Mouse (Mus musculus): Measurements from ENCODE around the gene Rassf8. TPM values are rescaled to one million over a fixed set of nuclear protein-coding genes. Genes with fewer than 3 reads are reported as not detected.

Rassf8 gene
- polyA plus RNA-seq, 1 experiment from 2014 or later, result 15.7 TPM

DNA sequence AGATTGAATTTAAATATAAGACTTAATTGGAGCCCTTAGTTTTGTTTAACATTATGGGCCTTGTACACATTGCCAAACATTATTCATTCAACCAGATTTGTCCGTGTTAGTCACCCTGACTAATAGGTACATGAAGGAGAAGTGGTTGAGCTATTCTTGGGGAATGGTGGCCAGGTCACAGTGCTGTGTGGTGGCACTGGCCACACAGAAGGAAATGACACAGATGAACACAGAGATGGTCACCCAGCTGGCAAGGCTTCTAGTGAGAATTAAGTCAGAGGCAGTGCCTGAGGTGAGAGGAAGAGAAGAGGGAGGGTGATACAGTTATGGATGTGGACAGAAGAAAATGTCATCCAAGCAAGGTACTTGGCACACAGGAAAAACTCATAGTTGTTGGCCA, 32.4 kb upstream of the Rassf8 start:
- H3K4me2 ChIP-seq (ENCODE audit: low read length), result no peak overlapping the region
- H3K9ac ChIP-seq (ENCODE audit: low read length), result no peak overlapping the region
- no peak for ATAC-seq (ENCODE audit: insufficient number of reproducible peaks, insufficient read depth, low FRiP score, low read depth)
- H3K27me3 ChIP-seq (ENCODE audit: control insufficient read depth, insufficient read depth, low read length), result no peaks in the 10 kb centered on the region
- no peaks in the 10 kb centered on the region for H3K36me3 ChIP-seq (ENCODE audit: control insufficient read depth, insufficient read depth, low read length)
- H3K4me1 ChIP-seq (ENCODE audit: control insufficient read depth in 2 of 2, insufficient read depth in 2 of 2, low read length in 2 of 2), result peaks cover 0 to 4% of the 10 kb centered on the region in 2 experiments; a peak in 2 of 4 replicates
- no peak overlapping the region for H3K4me3 ChIP-seq (ENCODE audit: control insufficient read depth in 1 of 2, insufficient read depth in 1 of 2, low read depth in 1 of 2, low read length in 2 of 2)
- no peak overlapping the region for H3K27ac ChIP-seq (replicated peaks in 1 of 2; ENCODE audit: control insufficient read depth in 1 of 2, insufficient read depth in 1 of 2, low read depth in 2 of 2, low read length in 2 of 2)
- no peaks in the 10 kb centered on the region for H3K9me3 ChIP-seq (ENCODE audit: control insufficient read depth, low read length)
- WGBS, result 73% methylated on average over 1 of the region's 1 CpGs

DNA sequence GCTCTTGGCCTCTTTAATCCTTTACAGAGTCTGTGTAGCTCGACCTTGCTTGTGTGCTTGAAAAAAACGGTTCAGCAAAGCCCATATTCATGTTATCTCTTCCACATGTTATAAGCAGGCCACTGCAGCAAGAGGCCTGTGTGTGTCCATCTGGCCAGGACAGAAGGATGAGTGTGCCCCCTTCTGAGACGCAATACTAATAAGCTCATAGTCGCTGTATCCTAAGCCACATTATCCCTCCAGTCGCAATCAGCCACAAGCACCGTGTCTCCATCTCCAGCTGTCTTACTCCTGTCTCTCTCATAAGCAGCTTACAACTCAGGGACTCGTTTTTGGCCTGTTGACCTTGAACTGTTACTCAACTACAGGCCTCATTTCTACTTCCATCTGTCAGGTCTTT, 24.0 kb upstream of the Rassf8 start:
- no peaks in the 10 kb centered on the region for H3K27me3 ChIP-seq (ENCODE audit: control insufficient read depth, insufficient read depth, low read length)
- no peaks in the 10 kb centered on the region for H3K36me3 ChIP-seq (ENCODE audit: control insufficient read depth, insufficient read depth, low read length)
- 50% methylated on average over 7 of the region's 7 CpGs for WGBS
- H3K9me3 ChIP-seq (ENCODE audit: control insufficient read depth, low read length), result no peaks in the 10 kb centered on the region
- no peak for ATAC-seq (ENCODE audit: insufficient number of reproducible peaks, insufficient read depth, low FRiP score, low read depth)
- H3K4me1 ChIP-seq (ENCODE audit: control insufficient read depth in 2 of 2, insufficient read depth in 2 of 2, low read length in 2 of 2), result no peaks in the 10 kb centered on the region
- no peak overlapping the region for H3K9ac ChIP-seq (ENCODE audit: low read length)
- H3K27ac ChIP-seq (replicated peaks in 1 of 2; ENCODE audit: control insufficient read depth in 1 of 2, insufficient read depth in 1 of 2, low read depth in 2 of 2, low read length in 2 of 2), result no peak overlapping the region
- H3K4me2 ChIP-seq (ENCODE audit: low read length), result no peak overlapping the region
- no peak overlapping the region for H3K4me3 ChIP-seq (ENCODE audit: control insufficient read depth in 1 of 2, insufficient read depth in 1 of 2, low read depth in 1 of 2, low read length in 2 of 2)

- Histone ChIP-seq H3K4me1 (ENCODE audit: control insufficient read depth in 2 of 2, insufficient read depth in 2 of 2, low read length in 2 of 2) (no peaks in the 10 kb centered on the region), H3K9ac (ENCODE audit: low read length) (no peak overlapping the region), H3K27ac (replicated peaks in 1 of 2; ENCODE audit: control insufficient read depth in 1 of 2, insufficient read depth in 1 of 2, low read depth in 2 of 2, low read length in 2 of 2) (no peak overlapping the region), H3K4me2 (ENCODE audit: low read length) (no peak overlapping the region), H3K9me3 (ENCODE audit: control insufficient read depth, low read length) (no peaks in the 10 kb centered on the region), H3K36me3 (ENCODE audit: control insufficient read depth, insufficient read depth, low read length) (no peaks in the 10 kb centered on the region), H3K27me3 (ENCODE audit: control insufficient read depth, insufficient read depth, low read length) (no peaks in the 10 kb centered on the region), H3K4me3 (ENCODE audit: control insufficient read depth in 1 of 2, insufficient read depth in 1 of 2, low read depth in 1 of 2, low read length in 2 of 2) (no peak overlapping the region)
- WGBS, result 77% methylated on average over 13 of the region's 13 CpGs
- ATAC-seq (ENCODE audit: insufficient number of reproducible peaks, insufficient read depth, low FRiP score, low read depth), result no peak
Observed at GRCm38 (mm10) chr6:145723131-145723863, 23.3 kb upstream of the Rassf8 start.

GRCm38 (mm10) chr6:145725849-145726248, 20.7 kb upstream of the Rassf8 start:
- no peaks in the 10 kb centered on the region for H3K36me3 ChIP-seq (ENCODE audit: control insufficient read depth, insufficient read depth, low read length)
- no peak overlapping the region for H3K4me3 ChIP-seq (ENCODE audit: control insufficient read depth in 1 of 2, insufficient read depth in 1 of 2, low read depth in 1 of 2, low read length in 2 of 2)
- no peaks in the 10 kb centered on the region for H3K27me3 ChIP-seq (ENCODE audit: control insufficient read depth, insufficient read depth, low read length)
- WGBS, result 69% methylated on average over 10 of the region's 10 CpGs
- H3K4me2 ChIP-seq (ENCODE audit: low read length), result no peak overlapping the region
- ATAC-seq (ENCODE audit: insufficient number of reproducible peaks, insufficient read depth, low FRiP score, low read depth), result no peak
- H3K9ac ChIP-seq (ENCODE audit: low read length), result no peak overlapping the region
- no peaks in the 10 kb centered on the region for H3K9me3 ChIP-seq (ENCODE audit: control insufficient read depth, low read length)
- H3K4me1 ChIP-seq (ENCODE audit: control insufficient read depth in 2 of 2, insufficient read depth in 2 of 2, low read length in 2 of 2), result no peaks in the 10 kb centered on the region
- H3K27ac ChIP-seq (replicated peaks in 1 of 2; ENCODE audit: control insufficient read depth in 1 of 2, insufficient read depth in 1 of 2, low read depth in 2 of 2, low read length in 2 of 2), result no peak overlapping the region

DNA sequence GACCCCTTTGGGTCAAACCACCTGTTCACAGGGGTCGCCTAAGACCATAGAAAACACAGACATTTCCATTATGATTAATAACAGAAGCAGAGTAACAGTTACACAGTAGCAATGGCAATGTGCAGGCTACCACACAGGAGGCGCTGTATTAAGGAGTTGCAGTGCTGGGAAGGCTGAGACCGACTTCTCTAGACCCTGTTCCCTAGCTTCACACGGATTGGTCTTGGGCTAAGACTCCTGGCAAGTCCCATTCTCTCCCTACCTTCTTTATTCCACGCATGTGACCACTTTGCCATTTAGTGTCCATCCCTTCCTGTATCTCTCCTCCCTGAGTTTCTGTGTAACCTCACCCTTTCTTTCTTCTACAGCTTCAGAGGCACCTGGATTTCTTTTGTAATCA, 19.6 kb upstream of the Rassf8 start:
- ATAC-seq (ENCODE audit: insufficient number of reproducible peaks, insufficient read depth, low FRiP score, low read depth), result no peak
- Histone ChIP-seq H3K4me2 (ENCODE audit: low read length) (no peak overlapping the region), H3K27me3 (ENCODE audit: control insufficient read depth, insufficient read depth, low read length) (no peaks in the 10 kb centered on the region), H3K9me3 (ENCODE audit: control insufficient read depth, low read length) (no peaks in the 10 kb centered on the region), H3K27ac (replicated peaks in 1 of 2; ENCODE audit: control insufficient read depth in 1 of 2, insufficient read depth in 1 of 2, low read depth in 2 of 2, low read length in 2 of 2) (no peak overlapping the region), H3K9ac (ENCODE audit: low read length) (no peak overlapping the region), H3K4me1 (ENCODE audit: control insufficient read depth in 2 of 2, insufficient read depth in 2 of 2, low read length in 2 of 2) (no peaks in the 10 kb centered on the region), H3K4me3 (ENCODE audit: control insufficient read depth in 1 of 2, insufficient read depth in 1 of 2, low read depth in 1 of 2, low read length in 2 of 2) (no peak overlapping the region), H3K36me3 (ENCODE audit: control insufficient read depth, insufficient read depth, low read length) (no peaks in the 10 kb centered on the region)
- WGBS, result 45% methylated on average over 5 of the region's 5 CpGs

GRCm38 (mm10) chr6:145732868-145733267, 13.7 kb upstream of the Rassf8 start:
- no peak for ATAC-seq (ENCODE audit: insufficient number of reproducible peaks, insufficient read depth, low FRiP score, low read depth)
- no peaks in the 10 kb centered on the region for H3K27me3 ChIP-seq (ENCODE audit: control insufficient read depth, insufficient read depth, low read length)
- WGBS, result 62% methylated on average over 5 of the region's 5 CpGs

DNA sequence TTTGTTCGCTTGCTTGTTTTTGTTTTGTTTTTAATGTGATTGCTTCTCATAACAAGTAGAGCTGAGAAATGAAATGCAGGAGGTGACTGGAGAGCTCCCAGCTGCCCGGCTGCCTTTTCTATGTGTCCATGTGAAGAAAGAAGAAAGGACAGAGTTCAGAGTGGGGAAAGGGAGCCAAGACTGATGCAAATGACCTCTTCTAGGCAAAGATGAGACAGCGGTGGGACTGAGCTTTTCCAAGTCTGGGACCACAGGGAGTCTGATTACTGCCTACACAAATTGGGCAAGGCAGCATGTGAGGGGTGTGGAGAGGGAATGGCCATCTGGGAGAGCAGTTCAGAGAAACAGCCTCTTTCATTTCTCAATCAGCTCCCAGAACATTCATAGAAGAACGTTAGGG, 13.3 kb upstream of the Rassf8 start:
- Histone ChIP-seq H3K27ac (replicated peaks in 1 of 2; ENCODE audit: control insufficient read depth in 1 of 2, insufficient read depth in 1 of 2, low read depth in 2 of 2, low read length in 2 of 2) (no peak overlapping the region), H3K4me3 (ENCODE audit: control insufficient read depth in 1 of 2, insufficient read depth in 1 of 2, low read depth in 1 of 2, low read length in 2 of 2) (no peak overlapping the region), H3K4me1 (ENCODE audit: control insufficient read depth in 2 of 2, insufficient read depth in 2 of 2, low read length in 2 of 2) (no peaks in the 10 kb centered on the region), H3K9me3 (ENCODE audit: control insufficient read depth, low read length) (no peaks in the 10 kb centered on the region), H3K36me3 (ENCODE audit: control insufficient read depth, insufficient read depth, low read length) (no peaks in the 10 kb centered on the region), H3K27me3 (ENCODE audit: control insufficient read depth, insufficient read depth, low read length) (no peaks in the 10 kb centered on the region), H3K9ac (ENCODE audit: low read length) (no peak overlapping the region), H3K4me2 (ENCODE audit: low read length) (no peak overlapping the region)
- 72% methylated on average over 4 of the region's 4 CpGs for WGBS
- ATAC-seq (ENCODE audit: insufficient number of reproducible peaks, insufficient read depth, low FRiP score, low read depth), result no peak

More at GRCm38 (mm10) chr6:145732868-145733267, 13.7 kb upstream of the Rassf8 start:
- Histone ChIP-seq H3K4me1 (ENCODE audit: control insufficient read depth in 2 of 2, insufficient read depth in 2 of 2, low read length in 2 of 2) (no peaks in the 10 kb centered on the region), H3K4me3 (ENCODE audit: control insufficient read depth in 1 of 2, insufficient read depth in 1 of 2, low read depth in 1 of 2, low read length in 2 of 2) (no peak overlapping the region), H3K9ac (ENCODE audit: low read length) (no peak overlapping the region), H3K9me3 (ENCODE audit: control insufficient read depth, low read length) (no peaks in the 10 kb centered on the region), H3K27ac (replicated peaks in 1 of 2; ENCODE audit: control insufficient read depth in 1 of 2, insufficient read depth in 1 of 2, low read depth in 2 of 2, low read length in 2 of 2) (no peak overlapping the region), H3K4me2 (ENCODE audit: low read length) (no peak overlapping the region), H3K36me3 (ENCODE audit: control insufficient read depth, insufficient read depth, low read length) (no peaks in the 10 kb centered on the region)

DNA sequence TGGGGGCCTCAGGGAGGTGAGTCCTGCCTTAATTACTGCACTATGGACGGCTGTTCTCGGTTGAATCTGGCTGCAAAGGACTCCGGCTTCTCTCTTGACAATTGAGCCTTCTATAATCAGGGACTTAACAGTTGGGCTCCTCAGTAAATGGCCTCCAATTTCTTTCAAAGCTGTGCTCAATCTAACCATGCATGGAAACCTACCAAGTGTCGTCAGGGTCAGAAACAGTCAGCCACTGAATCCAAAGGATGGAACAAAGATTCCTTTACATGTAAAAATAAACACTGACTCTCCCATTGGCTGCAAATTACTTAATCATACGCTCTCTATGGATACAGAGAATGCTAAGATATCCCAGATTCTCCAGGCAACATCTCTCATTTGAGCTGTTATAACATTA, 12.6 kb upstream of the Rassf8 start:
- WGBS, result 79% methylated on average over 5 of the region's 5 CpGs
- Histone ChIP-seq H3K27ac (replicated peaks in 1 of 2; ENCODE audit: control insufficient read depth in 1 of 2, insufficient read depth in 1 of 2, low read depth in 2 of 2, low read length in 2 of 2) (no peak overlapping the region), H3K27me3 (ENCODE audit: control insufficient read depth, insufficient read depth, low read length) (no peaks in the 10 kb centered on the region), H3K9me3 (ENCODE audit: control insufficient read depth, low read length) (no peaks in the 10 kb centered on the region), H3K4me2 (ENCODE audit: low read length) (no peak overlapping the region), H3K9ac (ENCODE audit: low read length) (no peak overlapping the region), H3K36me3 (ENCODE audit: control insufficient read depth, insufficient read depth, low read length) (no peaks in the 10 kb centered on the region), H3K4me3 (ENCODE audit: control insufficient read depth in 1 of 2, insufficient read depth in 1 of 2, low read depth in 1 of 2, low read length in 2 of 2) (no peak overlapping the region), H3K4me1 (ENCODE audit: control insufficient read depth in 2 of 2, insufficient read depth in 2 of 2, low read length in 2 of 2) (no peaks in the 10 kb centered on the region)
- ATAC-seq (ENCODE audit: insufficient number of reproducible peaks, insufficient read depth, low FRiP score, low read depth), result no peak

Measured in heart, embryonic 14.5 days (tissue).